Mouse (Mus musculus) left cerebral cortex, adult 9 months (tissue): ENCODE measurements around the gene Sec22a.

Experiments used
- DNase-seq, 2 experiments: peaks; one replicate each; pipeline ENCODE4 v3.0.0; 2022; ENCODE audit warnings: low spot score in 2 of 2

Sec22a gene

DNA sequence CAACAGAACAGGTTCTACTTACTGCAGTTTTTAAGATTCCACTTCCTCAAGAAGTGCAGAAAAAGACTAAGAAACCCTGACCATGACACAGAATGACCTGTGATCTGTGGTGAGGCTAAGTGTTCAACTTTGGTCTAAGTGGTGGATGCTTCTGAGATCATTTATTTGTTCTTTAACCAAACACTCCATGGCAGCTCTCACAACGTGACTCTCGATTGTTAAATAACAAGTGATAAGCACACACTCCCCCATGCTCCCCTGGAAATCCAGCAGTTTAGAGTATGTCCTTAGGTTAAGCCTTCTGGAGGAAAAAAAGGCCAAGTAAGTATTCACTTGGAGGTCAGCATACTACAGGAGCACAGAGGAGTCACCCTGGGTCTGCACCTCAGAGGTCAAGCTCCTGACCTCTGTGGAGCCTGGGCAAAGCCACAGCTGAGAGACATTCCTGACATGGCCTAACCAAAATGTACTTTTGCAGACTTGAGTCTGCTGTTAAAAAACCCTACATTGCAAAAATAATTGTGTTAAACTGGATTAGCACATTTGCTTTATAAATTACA, 53.1 kb downstream of the Sec22a start:
- DNase-seq: no peak

DNA sequence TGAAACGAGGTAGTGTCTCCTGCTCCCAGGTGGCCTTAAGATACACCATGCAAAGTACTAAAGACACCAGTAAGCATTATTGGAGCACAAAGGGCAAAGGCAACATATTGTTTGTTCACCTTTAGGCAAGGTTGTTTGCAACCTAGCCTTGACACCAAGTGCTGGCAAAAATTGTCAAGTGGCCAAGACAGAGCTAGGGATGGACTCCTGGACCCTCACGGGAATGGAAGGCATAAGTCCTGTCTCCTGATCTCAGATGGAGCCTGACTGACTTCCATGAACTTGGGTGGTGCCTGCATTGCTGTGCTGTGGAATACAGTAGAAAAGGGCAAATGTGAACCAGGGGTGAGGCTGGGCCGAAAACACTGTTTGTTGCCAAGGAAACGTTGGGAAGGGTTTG, 54.1 kb downstream of the Sec22a start:
- no peak for DNase-seq

DNA sequence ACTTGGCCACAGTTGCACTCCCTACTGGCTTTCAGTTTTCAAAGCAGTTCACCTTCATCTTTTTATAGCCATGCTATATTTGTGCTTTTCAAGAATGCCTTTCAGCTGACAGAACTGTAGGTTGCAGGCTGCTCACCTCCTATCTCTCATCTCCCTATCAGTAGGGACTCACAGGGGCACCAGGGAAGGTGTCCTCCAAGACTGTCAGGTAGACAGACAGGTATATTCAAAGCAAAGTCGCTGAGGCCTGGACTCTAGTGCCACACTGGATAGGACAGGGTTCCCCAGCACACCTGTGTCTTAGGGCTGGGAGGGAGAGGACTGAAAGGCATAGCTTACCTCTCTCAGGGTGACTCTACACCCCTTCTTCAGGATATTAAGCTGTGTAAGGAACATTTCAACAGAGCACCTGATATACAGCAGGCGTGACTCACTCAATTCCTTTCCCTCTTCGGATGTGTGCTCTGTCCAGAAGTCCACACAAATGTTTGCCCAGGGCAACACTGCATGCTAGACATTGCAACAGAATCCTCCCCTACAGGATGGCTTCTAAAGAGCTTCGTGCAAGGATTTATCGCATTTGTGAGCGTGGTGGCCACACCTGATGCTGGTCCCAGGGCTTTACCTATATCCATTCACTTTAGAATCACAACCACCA, 55.1 kb downstream of the Sec22a start:
- DNase-seq: no peak

DNA sequence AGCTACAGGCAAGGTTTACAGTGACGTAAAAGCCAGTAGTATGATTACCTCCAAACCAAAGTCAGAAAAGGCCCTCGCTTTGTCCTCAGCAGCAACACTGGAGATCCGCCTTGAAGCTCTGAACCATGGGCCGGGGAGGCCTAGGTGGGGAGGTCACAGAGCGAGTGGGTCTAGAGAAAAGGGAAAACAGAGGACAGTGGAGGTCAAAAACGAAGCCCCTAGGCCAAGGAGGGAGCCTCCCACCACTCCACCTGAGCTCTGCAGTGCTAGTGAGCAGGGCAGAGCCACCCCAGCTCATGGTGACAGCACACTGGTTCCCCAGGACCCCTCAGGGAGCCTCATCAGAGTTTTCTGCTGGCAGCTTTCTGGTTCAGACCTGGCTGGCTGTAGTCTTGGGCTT, 55.7 kb downstream of the Sec22a start:
- DNase-seq: no peak

DNA sequence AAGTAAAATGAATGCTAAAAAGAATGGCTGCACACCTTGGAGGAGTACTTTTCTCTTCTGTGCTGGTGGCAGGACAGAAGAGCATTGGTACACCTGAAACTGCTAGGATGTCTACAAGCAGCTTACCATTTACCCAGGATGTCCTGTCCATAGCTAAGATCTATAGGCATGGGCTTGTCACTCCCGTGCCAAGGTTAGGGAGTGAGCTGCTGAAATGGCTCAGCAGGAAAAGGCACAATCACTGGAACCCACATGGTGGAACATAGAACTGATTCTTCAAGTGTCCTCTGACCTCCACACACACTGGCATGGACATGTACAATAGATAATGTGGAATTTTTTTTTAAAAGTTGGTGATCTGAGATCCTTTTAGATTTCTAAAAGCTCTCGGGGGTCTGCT, 56.4 kb downstream of the Sec22a start:
- no peak for DNase-seq

DNA sequence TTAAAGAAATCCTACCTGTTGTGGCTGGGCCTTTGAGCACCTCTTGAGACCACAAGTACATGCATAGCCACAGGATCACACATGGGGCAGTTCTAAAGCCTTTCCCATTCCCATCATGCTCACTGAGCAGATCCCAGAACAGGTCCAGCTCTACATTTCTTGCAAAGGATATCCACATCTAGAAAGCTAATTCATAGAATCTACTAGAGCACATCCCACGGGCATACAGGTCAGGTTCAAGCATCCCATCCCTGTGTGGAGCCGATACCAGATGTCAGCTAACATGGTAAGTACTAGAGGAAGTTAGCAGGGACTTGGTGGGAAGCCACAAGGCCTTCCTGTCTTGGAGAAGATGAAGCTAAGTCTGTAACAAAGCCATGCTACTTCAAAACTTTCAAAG, 57.1 kb downstream of the Sec22a start:
- DNase-seq: no peak

DNA sequence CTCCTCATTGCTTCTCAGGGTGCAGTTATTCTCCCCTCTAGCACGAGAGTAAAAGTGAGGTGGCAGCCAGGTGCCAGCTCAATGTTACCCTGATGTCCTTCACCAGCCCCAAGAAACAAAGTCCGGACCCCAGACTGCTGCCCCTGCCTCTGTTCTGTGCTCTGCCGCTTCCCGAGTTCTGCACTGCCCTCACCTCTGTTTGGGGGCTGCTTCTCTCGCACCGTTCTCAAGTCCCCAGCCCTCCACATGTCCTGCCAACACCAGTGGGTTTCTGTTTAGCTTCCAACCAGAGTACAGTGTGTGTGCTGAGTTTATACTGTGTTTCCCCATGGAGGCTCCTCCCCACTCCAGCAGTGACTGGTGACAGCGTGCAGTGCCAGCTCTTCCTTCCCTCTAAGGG, 58.5 kb downstream of the Sec22a start:
- DNase-seq: no peak

DNA sequence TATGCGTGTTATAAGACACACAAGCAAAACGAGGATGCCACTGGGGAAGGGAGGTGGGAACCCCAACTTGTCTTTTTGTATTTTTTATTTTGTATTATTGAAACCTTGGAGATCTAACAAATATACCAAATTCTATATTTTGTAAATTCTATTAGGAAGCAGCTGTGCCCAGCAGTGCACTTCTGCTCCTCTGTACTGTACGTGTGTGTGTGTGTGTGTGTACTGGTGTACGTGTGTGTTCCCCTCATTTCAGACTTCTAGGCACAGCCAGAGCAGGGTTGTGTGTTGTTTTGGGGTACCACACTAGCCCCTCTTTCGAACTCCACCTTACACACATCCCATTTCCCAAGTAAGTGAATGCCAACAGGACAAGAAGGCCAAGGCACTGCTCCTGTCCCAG, 59.3 kb downstream of the Sec22a start:
- no peak for DNase-seq

DNA sequence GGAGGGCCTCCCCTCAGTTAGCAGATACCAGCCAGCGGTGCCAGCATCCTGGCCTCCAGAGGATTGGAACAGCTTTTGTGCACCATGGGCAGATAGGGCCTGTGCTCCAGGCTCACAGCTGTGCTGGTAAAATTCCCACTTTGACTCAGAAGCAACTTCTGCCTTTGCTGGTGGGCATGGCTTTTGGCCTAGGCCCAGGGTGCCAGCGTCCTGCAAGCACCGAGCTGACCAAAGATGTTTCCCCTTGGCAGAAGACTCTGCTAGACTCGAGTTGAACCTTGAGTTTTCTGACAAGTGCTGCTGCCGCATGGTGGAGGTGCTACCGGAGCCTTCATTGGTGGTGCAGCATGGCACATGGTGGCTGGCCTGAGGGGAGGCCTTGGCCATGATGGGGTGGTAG, 60.0 kb downstream of the Sec22a start:
- no peak for DNase-seq

DNA sequence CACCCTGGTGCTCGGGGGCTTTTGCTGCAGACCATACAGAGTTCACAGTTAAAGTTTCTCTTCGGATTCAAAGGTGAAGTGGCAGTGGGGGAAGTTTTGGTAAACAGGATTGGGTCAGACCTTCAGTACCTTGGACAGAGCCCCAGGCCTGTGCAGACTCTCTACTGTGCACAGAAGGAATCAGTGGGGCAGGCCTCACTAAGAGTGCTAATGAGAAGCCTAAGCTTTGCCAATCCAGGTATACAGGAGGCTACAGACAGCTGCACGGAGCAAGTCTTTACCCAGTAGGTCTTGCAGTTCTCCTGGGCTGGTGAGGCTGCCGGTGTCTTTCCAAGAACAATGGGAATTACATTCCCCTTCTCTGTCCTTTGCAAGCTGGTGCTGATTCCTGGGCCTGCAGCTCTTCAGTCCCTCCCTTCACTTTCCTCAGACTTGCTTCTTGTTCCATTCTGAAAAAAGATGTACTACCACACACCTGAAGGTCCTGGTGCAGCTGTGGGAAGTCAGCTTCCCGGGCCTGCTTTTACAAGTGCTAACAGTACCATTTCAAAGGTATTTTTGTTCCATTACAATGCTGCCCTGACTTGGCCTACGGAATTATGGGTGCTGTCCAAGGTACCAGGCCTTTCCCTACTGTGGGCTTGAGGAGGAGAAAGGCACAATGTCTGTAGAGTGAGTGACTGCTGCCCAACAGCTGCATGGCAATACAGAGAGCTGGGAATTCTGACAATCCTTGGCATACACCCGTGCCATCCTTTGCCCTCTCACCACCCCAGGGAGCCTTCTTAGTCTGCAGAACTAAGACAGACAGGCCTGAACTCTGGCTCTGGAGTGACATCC, 61.1 kb downstream of the Sec22a start:
- DNase-seq: no peak

DNA sequence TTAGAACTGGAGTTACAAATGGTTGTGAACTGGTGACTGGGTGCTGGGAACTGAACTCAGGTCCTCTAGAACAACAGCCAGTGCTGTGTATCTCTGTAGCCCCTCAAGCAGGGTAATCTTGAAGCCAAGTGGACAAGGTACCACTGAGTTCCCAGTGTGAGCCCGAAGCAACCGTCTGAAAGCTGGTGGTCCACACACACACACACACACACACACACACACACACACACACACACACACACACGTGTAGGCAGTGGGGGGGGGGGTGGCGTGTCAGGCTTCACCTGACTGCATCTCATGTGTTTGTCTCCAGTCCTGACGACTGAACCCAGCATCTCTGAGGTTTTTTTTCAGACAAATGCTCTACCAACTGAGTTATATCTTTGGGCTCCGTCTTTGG, 63.6 kb downstream of the Sec22a start:
- no peak for DNase-seq

DNA sequence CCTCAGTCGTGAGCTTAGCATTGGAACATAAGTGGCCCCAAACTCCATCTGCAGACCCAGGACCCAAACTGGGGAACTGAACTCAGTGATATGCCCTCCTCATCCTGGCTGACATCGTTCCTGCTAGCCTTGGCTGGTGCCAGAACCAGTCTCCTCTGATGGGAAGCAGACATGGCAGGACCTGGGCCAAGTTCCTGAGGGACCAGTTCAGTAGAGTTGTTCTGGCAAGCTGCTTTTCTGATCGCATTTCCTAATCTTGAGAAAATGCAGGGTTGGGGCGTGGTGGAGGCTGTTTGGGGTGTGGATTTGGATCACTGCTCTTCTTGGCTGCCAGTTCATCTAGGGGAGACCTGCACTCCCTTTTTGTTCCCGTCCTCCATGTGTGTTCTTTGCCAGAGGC, 65.9 kb downstream of the Sec22a start:
- no peak for DNase-seq

DNA sequence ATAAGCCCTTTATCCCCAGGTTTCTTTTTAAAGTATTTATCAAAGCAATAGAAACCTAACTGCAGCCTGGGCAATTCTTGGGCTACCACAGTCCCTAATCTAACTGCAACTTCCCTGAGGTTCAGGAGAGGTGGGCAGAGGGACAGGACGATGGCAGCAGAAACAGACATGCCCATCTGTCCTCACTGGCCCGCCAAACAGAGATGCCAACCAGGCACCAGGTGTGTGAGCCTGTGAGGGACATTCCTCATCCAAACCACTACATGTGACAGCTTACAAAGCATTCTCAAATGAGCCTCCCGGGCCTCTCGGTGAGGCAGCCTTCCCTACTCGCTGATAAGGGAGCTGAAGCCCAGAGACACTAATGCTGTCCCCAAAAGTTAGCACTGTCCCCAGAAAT, 76.5 kb downstream of the Sec22a start:
- no peak for DNase-seq

DNA sequence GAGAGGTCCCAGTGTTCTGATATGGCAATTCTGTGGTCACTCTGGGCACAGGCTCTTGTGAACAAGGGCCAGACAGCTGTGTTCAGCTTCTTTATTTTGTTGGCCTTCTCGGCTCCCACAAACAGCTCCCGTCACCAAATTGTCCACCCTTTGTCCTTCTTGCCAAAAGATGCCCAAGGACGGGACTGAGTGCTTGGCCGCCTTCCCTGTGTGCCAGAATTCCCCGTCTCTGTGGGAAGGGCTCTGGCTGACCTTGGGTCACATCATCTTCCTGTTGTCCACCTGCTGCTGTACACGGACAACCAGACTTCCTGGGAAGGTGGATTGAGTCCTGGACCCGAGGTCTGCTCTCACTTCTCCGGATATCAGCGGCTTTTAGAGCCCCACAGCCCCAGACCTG, 77.9 kb downstream of the Sec22a start:
- no peak for DNase-seq

DNA sequence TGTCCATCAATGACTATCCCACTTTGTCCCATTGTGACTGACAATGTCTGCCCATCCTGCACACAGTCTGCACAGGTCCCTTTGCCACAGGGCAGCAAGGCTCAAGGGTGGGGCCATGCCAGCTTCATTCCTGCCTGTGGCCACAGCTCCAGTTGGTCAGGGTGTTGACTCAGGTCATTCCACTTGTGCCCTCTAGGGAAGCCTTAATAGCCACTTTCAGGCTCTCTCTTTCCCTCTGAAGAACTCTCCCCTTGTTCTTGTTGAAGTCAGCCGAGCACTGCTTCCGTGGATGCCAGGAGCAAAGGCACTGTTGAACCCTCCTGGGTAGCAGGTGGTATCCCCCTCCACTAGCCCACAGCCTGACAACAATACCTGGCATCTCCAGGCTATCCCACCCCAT, 81.3 kb downstream of the Sec22a start:
- DNase-seq: no peak

DNA sequence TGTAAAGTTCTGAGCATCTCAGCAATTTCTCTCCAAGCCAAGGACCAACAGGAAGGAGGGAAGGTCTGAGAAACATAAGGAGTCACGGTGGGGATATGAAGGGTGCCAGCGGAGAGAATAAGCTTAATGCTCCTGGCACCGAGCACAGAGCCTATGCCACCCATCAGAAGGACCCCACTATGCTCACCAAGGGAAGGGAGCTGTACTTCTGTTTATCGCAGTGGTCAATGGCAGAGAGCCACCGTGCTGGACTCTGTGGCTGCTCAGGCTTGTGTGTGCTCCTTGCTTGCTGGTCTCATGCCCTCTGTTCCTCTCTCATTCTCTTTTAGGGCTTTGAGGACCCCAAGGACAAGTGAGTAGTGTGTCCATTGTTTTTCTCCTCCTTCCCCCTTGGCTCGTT, 85.6 kb downstream of the Sec22a start:
- no peak for DNase-seq

DNA sequence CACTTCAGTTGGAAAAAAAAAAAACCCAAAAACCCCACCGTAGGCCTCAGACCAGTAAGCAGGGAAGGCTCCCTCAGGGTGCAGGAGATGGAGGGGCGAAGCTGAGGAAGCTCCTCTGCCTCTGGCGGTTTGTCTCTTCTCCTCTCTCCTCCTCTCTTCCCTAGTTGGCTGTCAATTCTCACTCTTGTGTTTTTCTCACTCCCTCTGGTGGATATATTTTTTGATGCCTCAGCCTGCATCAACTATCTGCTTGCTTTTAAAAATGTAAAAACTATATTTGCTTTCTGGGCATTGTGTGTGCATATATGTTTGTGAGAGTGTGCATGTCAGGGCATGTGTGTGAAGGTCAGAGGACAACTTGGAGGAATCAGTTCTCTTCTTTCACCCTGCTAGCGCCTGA, 91.3 kb downstream of the Sec22a start:
- no peak for DNase-seq

DNA sequence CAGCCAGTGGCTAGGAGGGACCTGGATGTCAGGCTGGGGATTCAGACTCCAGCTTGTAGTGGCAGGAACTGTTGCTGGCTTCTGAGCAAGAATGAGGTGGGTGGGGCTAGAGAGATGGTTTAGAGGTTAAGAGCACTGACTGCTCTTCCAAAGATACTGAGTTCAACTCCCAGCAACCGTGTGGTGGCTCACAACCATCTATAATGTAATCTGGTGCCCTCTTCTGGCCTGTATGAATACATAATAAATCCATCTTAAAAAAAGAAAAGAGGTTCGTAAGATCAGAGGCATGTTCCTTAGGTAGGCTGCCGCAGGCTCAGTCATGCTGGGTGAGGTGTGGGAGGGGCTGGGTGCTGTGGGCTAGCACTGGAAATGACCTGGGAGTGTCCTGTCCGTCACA, 92.1 kb downstream of the Sec22a start:
- DNase-seq: no peak

DNA sequence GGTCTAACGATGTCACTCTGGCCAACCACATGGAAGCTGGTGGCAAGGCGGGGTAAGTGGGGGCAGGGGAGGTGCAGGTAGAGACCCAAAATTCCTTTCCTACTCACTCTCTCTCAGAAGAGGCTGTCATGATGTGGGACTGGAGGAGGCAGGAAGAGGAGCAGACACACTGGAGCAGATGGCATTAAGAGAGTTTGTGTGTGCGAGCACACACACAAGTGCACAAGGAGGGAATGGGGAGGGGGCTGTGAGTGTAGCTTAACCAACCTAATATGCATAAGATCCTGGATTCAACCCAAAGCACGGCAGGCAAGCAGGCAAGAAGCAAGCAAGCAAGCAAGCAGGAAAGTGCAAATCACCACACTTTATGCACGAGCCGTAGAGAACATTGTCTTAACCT, 92.8 kb downstream of the Sec22a start:
- no peak for DNase-seq

DNA sequence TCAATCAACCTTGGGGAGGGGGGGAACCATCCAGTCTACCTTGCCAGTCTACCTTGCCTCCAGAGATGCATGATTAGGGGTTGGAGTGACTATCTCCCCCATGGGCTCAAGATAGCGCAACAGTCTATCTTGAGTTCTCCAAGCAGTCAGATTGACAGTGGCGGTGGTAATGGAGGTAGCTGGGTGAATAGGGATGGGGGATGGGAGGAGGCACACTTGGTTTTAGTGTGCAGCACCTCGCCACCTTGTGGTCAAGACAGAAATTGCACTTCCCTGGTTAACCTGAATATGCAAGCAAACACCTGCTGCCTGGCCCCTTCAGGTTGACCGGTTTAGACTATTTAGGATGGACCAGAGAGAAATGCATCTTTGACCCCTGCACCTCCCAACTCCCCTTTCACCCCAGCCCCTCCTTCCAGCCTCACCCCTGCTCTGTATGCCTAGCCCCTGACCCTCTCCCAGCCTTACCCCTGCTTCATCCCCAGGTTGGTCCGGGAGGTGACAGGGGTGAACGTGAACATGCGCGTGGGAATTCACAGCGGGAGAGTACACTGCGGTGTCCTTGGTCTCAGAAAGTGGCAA, 93.3 kb downstream of the Sec22a start:
- peak; percentile 62 to 92 for DNase-seq
